Mouse (Mus musculus) left cerebral cortex, postnatal 14 days (tissue): ENCODE results near the gene Enpp1. TPM values are rescaled to one million over a fixed set of nuclear protein-coding genes. Genes with fewer than 3 reads are reported as not detected.
"Not testable (repeated sequence)": the region's sequence is repeated elsewhere in the genome, so short reads cannot be mapped to it uniquely, and the experiment has no call there.

ENCODE experiments used
- DNase-seq, 2 experiments: peaks; one replicate each; pipeline ENCODE4 v3.0.0; 2021 to 2022; ENCODE audit warnings: low spot score in 2 of 2, mixed read lengths in 1 of 2
- intact Hi-C: fragments of 180-260 bp; cut with DNase I; formaldehyde crosslinking; loops from one replicate; pipeline ENCODE4 v1.15.1; 2025
- total RNA-seq, 2 experiments: library from RNA; stranded (reverse); gene quantifications; 2 replicates each; pipeline ENCODE4 v1.2.3; 2021

Gene Enpp1
- total RNA-seq, 2 experiments from 2014 or later = 4.1 to 5.2 TPM

DNA sequence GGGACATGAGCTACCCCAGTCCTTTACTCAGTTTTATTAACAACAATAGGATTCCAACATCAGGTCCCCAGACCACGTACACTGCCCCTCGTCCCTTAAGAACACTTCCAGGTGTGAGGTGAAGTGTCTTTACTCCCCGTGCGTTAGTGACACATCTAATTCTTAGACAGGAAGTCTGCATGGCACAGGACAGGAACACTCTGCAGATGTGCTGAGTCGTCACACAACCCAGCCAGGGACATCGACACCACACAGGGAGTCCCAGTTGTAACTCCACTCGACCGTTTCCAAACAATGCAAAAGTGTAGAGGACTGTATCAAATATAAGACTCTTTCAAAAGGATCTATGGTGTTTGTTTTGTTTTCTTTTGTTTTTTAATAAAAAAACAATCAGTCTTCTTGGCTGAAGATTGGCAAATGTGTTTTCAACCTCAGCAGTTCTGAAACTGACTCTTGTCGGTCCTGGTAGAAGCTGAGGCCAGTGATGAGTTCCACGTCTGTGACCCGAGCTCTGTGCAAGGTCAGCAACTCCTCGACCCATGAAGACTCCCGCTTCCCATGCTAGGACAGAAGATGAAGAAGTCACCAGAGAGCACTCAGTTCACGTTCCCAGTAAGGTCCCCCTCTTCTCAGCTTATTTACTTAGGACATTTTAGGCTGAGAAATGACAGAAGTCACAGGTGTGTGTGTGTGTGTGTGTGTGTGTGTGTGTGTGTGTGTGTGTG is 70.4 kb downstream of the Enpp1 start:
- no peak for DNase-seq
- intact Hi-C loops = no loop called here

DNA sequence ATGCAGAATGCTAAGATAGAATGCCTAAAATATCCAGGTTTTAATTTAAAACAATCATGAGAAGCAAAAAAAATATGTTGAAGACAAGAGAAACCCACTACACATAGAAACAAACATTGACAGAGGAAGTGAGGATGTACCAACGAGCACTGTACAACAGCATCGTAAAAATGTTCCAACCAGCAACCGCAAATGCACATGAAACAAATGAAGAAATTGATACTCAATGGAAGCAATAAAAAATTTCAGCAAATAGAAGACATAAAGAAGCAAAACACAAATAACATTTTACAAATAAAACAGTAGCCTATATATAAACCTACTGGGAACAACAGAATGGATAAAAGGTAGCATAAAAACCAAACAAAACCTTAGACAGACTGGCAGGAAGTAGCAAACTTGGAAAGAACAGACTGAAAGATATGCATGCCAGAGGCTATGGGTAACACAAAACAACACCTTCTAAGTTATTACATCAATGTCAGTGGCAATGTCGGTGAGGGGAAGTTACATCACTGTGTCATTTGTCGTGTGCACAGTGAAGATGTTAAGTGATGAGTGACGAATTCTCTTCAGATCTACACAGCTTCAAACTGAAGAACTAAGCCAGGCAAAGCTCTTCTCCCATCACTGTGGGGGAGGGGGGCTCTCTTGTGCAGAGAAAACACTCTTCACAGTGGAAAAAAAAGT is 71.6 kb downstream of the Enpp1 start:
- intact Hi-C loops = no loop called here
- no peak for DNase-seq

DNA sequence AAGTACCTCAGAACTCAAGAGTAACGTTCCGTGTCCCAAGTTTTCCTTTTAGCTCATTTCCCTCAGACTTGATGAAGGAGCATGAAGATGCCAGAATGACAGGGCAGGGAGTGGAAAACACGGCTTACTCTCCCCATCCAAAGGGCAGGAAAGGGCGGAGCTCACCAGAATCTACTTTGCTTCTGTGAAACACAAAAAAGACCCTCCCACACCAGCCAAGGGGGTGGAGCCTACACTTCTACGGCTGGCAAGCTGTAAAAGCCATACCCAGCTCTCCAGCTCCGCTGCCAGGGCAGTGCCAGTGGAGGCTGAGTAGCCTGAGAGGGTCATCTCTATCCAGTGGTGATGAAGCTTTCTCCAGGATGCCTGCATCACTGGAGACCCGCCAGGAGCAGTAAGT is 72.4 kb downstream of the Enpp1 start:
- intact Hi-C loops = no loop called here

DNA sequence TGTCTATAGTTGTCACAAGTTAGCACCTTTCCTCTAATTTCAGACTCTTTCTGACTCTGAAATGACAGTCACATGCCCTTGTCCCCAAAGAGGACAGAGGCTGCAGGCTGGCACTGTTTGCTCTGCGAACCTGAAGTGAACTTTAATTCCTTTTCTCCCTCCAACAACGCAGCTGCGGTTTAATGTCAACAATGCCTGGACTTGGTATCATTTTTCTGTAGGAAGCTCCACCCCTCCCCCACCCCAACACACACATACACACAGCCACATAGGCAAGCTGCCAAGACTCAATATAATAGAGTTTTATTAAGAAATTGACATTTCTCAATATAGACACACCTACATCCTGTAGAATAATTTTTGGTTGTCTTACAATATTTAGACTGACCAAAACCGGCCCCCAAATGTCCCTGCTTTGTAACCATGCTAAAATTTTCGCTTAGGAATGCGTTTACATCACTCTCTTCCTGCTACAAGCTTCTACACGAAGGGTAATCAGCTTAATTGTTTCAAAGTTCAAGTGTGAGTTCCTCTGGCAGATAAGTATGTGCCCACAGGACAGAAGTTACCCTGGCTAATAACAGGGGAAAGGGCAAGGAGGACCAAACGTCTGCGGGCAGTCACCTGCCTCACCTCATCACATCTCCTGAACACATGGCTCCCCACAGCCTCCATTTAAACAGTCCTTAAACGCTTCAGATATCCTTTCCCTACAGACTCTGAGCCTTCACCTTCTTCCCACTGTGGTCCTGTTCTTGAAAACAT is 73.5 kb downstream of the Enpp1 start:
- DNase-seq = no peak
- intact Hi-C loops = no loop called here

More for the DNA sequence above, 72.4 kb downstream of the Enpp1 start:
- DNase-seq = no peak

DNA sequence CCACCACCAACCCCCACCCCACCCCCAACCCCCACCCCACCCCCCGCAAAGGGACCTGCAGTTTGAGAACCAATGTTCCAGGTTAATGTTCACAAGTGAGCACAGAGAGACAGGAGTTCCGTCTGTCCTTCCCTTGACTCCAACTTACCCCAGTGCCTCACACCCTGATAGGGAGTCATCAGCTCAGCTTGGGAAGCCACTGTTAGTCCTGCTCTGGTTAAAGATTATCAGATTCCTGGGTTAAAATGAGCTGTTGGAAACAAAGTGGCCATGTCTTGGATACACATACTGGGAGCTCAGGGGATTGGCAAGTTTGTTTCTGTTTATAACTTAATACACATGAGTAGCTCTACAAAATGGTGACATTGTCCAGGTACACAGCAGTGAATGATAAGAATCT is 75.0 kb downstream of the Enpp1 start:
- intact Hi-C loops = no loop called here
- no peak for DNase-seq

DNA sequence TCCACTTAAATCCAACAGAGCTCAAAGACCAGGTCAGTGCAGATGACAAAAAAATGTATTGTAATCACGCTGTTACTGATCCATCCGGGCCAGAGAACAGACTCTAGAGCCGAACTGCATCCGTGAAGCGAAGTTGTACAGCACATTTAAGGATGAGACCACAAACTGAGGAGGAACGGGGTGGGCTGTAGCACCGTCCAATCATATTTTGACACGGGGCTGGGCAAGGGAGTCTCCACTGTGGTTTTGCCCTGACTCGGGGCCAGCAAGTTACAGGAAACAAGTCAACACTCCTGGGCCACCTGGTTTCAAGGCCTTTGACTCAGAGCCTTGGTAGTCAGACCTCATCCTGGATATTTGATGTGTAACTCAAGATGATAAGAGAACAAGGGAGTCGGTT is 76.1 kb downstream of the Enpp1 start:
- intact Hi-C loops = no loop called here

DNA sequence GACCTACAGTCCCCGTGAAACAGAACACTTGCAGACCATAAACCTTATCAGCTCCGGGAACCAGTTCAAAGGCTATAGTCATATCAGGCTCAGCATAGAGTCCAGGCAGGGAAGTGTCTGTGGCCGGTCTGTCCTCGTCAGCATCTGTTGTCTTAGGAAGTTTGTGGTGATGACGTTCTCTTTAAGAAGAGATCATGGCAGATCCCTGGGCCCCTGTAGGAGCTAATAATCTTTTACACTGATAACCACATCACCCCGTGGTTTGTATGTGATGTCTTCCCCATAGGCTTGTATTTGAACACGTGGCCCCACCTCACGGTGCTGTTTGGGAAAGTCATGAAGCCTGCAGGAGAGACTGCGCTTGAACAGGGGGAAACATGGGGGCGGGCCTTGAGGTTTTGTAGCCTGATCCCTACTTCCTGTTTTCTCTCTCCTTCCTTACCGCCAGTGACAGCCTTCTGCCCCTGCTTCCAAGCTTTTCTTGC is 76.6 kb downstream of the Enpp1 start:
- intact Hi-C loops = no loop called here
- no peak for DNase-seq

More for the DNA sequence above, 76.1 kb downstream of the Enpp1 start:
- DNase-seq = no peak

DNA sequence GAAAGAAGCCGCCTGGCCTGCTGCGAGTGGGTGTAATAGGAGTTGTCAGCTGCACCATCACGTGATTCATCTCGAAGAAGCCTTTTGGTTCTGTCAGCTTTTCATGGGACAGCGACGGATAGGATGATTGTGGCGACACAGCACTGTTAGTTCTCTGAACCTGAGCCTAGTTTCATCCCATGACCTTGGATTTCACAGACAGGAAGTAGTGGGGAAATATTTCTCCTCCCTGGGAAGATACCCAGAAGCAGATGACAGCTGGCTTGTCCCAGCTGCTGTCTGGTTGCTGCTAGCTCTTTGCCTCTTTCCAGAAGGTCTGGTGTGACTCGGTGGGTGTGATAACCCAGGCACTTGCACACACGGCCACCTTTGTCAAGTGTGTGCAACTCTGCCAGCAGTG is 77.7 kb downstream of the Enpp1 start:
- intact Hi-C loops = loop anchor here (5.0 kb wide), 1 partner anchor 158 kb away; no protein-coding TSS in a partner anchor
- DNase-seq = peak in 1 of 2 experiments; percentile 15

DNA sequence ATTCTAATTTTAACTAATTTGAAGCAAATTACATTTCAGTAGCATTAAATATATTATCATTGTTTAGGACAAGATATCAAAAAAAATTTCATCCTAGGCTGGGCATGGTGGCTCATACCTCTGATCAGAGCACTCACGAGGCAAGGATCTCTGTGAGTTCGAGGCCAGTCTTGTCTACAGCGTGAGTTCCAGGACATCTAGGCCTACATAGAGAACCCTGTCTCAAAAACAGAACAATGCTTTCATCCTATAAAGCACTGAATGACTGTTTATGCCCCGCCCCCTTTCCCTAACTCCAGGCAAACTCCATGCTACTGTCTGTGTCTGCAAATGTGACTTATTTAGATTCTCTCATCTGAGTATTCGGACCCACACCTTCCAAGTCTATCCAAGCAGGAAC is 80.8 kb downstream of the Enpp1 start:
- DNase-seq = no peak
- intact Hi-C loops = loop anchor here (5.0 kb wide), 1 partner anchor 161 kb away; no protein-coding TSS in a partner anchor

DNA sequence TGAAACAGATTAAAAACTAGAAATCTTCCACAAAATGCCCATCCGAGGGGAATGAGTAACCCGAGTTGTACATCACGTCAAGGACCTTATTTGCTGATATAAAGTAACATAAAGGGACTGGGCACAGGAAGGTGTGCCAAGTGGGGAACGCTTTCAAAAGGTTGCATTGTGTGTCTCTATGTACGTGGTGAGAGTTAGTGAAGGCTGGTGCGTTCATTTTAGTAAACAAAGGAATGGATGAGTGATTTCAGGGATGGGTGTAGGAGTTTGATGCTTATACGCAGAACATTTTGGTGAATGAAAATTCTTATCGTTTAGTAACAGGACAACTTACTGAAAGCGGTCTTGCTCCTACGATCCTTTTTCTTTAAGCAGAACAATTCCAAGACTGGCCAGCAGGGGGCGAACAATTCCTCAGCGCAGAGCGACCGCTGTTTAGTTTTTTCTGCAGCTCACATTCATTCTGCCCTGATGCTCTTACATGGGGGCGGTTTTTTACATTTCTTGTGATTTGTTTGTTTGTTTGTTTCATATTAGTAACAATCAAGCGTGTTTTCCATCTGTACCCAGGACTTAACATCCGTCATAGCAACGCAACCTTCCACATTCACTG is 81.4 kb downstream of the Enpp1 start:
- peak; percentile 75 to 88 for DNase-seq
- intact Hi-C loops = loop anchor here (5.0 kb wide), 1 partner anchor 162 kb away; no protein-coding TSS in a partner anchor

DNA sequence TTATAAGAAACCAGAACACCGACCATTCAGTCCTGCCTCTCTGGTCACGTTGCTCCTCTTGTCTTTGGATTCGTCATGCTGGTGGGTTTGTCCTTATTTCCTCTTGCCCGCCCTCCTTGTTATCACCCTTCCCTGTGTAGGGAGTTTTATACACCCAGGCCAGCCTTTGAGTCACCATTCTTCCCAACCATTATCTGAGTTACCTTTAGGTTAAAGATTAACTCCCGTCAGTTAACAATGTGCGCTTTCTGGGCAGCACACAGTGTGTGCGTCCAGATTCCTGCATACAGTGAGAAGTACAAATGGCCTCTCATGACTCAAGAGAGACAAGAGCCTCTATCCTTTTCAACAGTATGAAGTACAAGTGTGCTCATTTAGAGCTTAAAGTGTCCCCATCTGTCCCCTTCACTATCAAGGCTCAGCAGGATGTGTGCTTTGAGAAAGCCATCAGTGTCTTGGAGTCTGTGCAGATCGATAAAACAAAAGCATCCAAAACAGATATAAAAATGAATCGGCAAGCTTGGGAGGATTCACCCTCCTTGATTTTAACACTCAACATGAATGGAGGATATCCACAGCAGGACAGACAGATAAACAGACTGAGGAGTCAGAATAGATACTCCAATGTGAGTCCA is 82.8 kb downstream of the Enpp1 start:
- intact Hi-C loops = loop anchor here (5.0 kb wide), 1 partner anchor 312 kb away; no protein-coding TSS in a partner anchor
- DNase-seq = no peak

DNA sequence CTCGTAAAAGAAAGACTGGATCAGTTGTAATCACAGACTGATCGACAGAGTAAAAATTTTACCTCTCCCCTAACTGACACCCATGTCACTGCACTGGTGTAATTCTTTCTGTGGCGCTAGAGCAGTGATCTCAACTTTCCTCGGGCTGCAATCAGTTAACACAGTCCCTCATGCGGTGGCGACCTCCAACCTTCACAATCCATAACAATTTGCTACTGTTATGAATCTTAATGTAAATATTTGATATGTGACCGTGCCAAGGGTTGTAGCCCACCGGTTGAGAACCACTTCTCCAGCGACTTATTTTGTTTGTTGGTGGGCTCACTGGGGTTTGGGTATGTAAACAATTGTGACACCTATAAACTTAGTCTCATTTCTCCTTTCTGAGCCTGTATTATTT is 83.5 kb downstream of the Enpp1 start:
- intact Hi-C loops = loop anchor here (5.0 kb wide), 1 partner anchor 311 kb away; no protein-coding TSS in a partner anchor
- no peak for DNase-seq

DNA sequence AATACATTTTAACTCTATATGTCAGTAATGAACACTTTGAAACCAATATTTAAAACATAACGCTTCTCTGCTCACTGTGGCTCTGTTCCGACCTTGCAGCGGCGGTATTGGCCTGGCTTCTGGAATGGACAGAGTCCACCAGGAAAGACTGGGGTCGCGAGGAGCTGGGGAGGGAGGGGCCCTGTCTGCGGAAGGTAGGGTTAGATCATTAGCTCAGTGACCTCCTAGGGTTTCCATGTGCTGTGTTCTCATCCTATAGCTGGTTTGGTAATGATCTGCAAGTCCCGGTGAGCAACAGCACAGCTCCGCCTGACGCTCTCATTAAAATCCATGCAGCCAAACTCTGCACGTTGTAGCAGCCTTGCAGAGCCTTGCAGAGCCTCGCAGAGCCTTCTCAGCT is 84.7 kb downstream of the Enpp1 start:
- no peak for DNase-seq
- intact Hi-C loops = loop anchor here (5.0 kb wide), 1 partner anchor 310 kb away; no protein-coding TSS in a partner anchor

DNA sequence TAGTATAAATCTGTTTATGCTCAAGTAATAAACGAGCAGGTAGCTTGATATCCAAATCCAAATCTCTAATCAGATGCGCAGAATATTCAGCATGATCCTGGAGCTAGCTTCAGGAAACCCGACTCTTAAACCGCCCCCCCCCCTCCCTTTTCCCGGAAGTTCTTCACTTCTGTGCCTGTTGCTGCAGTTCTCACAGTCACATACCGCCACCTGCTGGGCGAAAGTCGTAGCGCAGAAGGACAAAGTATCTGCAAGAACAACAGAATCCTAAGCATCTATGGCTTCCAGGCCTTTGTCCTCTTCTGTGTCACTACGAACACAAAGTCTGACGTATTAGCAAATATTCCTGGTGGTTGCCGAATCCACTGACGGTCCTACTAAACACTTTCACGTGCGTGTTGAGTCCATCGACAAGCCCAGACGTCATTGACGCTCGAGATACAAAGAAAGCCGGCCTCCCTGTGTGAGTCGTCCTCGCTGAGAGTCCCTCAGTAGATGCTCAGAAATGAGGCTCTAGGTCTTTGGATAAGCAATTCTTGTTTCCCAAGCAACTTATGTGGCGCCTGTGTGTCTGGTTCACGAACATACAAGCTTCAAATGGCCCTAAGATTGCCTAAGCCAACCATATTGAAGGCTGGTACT is 86.8 kb downstream of the Enpp1 start:
- intact Hi-C loops = loop anchor here (5.0 kb wide), 1 partner anchor 308 kb away; no protein-coding TSS in a partner anchor
- DNase-seq = peak; percentile 89 to 90

DNA sequence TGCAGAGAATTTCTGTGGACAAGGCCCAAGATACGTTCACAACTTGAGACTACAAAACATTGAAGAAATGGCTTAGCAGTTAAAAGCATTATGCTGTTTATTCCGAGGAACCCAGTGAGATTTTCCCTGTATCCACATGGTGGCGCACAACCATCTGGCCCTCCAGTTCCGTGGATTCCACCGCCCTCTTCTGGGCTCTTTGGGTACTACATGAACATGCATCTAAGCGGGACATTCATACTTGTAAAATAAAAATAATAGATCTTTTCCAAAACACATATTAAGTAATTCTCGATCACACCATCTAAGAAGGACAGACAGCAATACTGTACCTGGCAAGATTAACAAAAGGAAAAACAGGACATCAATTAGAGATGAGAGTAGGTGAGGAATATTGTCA is 89.4 kb downstream of the Enpp1 start:
- peak; percentile 73 to 76 for DNase-seq
- intact Hi-C loops = loop anchor here (5.0 kb wide), 2 partner anchors 210 to 430 kb away; no protein-coding TSS in a partner anchor

DNA sequence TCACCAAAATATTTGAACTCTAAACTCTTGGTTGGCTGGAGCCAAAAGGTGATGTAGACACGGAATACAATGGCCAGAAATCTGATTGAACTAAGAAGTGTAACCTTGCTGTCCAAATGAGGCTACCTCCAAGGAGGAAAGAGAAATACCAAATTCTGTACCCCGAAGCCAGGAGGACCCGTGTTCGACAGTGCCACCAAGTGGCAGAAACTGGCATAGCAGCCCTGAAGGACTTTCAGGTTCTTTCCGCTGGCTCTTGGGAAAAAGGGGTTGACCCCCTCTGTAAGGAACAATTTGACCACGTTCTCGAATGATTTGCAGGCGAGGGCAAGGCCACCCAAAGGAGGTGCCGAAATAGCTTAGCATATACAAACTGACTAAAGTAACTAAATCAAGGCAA is 90.4 kb downstream of the Enpp1 start:
- intact Hi-C loops = loop anchor here (5.0 kb wide), 2 partner anchors 209 to 429 kb away; no protein-coding TSS in a partner anchor
- peak; percentile 39 to 65 for DNase-seq

DNA sequence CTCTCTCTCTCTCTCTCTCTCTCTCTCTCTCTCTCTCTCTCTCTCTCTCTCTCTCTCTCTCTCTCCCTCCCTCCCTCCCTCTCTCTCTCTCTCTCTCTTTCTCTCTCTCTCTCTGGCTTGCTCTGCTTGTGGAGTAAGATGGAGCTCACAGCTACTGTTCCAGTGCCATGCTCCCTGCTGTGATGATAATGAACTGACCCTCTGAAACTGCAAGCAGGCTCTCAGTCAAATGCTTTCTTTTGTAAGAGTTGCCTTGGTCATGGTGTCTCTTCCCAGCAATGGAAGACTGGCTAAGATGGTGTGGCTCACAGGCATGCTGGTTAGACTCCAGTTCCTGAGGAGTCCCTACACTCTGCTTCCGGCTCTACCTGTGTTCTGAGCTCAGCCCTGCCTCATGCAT is 95.4 kb downstream of the Enpp1 start:
- intact Hi-C loops, DNase-seq: not testable (repeated sequence)

DNA sequence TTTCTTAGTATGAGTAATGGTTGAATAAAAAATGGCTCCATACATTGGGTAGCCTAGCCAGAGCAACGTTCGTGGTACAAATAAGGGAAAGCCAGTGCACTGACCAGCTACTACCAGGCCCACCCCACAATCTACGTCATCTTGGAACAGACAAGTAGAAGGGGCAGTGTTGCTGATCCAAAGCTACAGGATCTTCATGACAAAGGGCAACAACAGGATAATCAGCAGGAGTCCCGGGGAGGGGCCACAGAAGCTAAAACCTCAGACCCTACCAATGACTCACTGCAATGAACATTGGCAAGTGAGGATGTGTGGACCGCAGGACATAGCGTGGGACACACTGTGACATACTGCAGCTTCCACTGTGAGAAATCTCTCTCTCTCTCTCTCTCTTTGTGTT is 96.2 kb downstream of the Enpp1 start:
- intact Hi-C loops = no loop called here
- DNase-seq = no peak
